In the genomic region with DNA sequence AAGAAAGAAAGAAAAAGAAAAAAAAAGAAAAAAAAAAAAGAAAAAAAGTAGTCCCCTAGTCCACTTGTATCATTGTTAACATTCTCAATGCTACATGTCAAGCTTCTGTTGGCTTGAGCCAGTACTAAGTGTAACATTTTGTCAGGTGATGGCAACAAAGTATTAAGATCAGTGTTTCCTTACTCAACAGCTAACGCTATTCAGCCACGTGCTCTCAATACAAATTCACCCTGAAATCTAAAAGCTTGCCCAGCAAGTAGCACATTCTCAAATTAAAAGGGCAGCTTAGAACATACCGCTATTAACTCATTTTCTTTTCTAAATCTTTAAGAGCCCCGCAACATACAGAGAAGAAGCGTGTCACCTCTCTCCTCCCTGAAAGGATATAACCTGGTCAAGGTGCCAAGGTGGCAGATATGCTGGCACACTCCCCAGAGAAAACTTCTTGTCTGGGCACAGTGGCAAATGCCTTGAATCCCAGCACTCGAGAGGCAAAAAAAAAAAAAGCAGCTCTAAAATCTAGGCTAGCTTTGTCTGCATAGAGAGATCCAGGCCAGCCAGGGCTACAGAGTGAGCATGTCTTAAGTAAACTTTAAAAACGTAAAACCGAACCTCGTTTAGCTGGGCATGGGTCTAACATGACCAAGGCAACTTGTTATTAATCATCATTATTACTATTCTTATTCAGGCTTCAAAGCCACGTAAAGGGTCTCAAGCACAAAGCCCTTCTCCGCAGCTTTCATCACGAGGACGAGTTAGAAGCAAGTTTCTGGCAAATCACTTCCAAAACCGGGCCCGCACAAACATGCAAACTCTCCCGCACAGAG, we compare ENCODE assay signal across 8 mouse cellular contexts. TPM values are rescaled to one million over a fixed set of nuclear protein-coding genes. Genes with fewer than 3 reads are reported as not detected.
DNase-seq lines count a peak whose midpoint lies in the region; ATAC-seq and TF ChIP-seq lines count a peak whose summit lies in the region.

No protein-coding gene starts in this region.

- no peaks in the 10 kb centered on the region for H3K9me3 ChIP-seq in heart, postnatal 0 days (replicated peaks; ENCODE audit: control insufficient read depth, low read length)
- H3K9me3 ChIP-seq in limb, embryonic 12.5 days, result no peaks in the 10 kb centered on the region
- H3K9me3 ChIP-seq in midbrain, embryonic 13.5 days, result no peaks in the 10 kb centered on the region

- no peaks in the 10 kb centered on the region for H3K27me3 ChIP-seq in heart, postnatal 0 days (ENCODE audit: control insufficient read depth, insufficient read depth, low read length)
- no peaks in the 10 kb centered on the region for H3K27me3 ChIP-seq in limb, embryonic 12.5 days
- H3K27me3 ChIP-seq in midbrain, embryonic 13.5 days, result no peaks in the 10 kb centered on the region

- peaks cover 9% of the 10 kb centered on the region for H3K4me1 ChIP-seq in heart, postnatal 0 days (ENCODE audit: control insufficient read depth, insufficient read depth)
- H3K4me1 ChIP-seq in limb, embryonic 12.5 days (replicated peaks), result peaks cover 6% of the 10 kb centered on the region
- H3K4me1 ChIP-seq in midbrain, embryonic 13.5 days (replicated peaks), result peaks cover 14% of the 10 kb centered on the region

- DNase-seq in adrenal gland, postnatal 14 days, result peak; percentile 25
- DNase-seq in adrenal gland, adult 8-10 months, result no peak
- peak; percentile 62 for DNase-seq in brain, adult 2 months (ENCODE audit: low read depth, low spot score)
- no peak for DNase-seq in heart, postnatal 0 days (ENCODE audit: low spot score)
- no peak for DNase-seq in left cerebral cortex, postnatal 14 days (ENCODE audit: low spot score in 2 of 2)

- no peak for TF ChIP-seq EP300 in heart, postnatal 0 days (IDR thresholded peaks at IDR 0.05; ENCODE audit: low read depth)

- WGBS in heart, postnatal 0 days, result under 1% methylated on average over 16 of the region's 16 CpGs
- WGBS in limb, embryonic 12.5 days, result under 1% methylated on average over 16 of the region's 16 CpGs
- under 1% methylated on average over 16 of the region's 16 CpGs for WGBS in midbrain, embryonic 13.5 days

- no peak for TF ChIP-seq CTCF in heart, postnatal 0 days (IDR thresholded peaks at IDR 0.05; ENCODE audit: low read depth)

- H3K36me3 ChIP-seq in heart, postnatal 0 days (replicated peaks; ENCODE audit: control insufficient read depth, insufficient read depth, low read length), result peaks cover 12% of the 10 kb centered on the region
- H3K36me3 ChIP-seq in limb, embryonic 12.5 days, result peaks cover 18% of the 10 kb centered on the region
- H3K36me3 ChIP-seq in midbrain, embryonic 13.5 days, result 0 out of 2 replicates have a peak, but pooled peaks cover 4% of the 10 kb centered on the region

- peak; percentile 39 for ATAC-seq in erythroblast, adult 5-6 weeks (replicated peaks; ENCODE audit: low FRiP score, poor library complexity, severe bottlenecking)
- ATAC-seq in heart, postnatal 0 days (ENCODE audit: insufficient read depth, low read depth), result no peak
- ATAC-seq in limb, embryonic 12.5 days (ENCODE audit: insufficient number of reproducible peaks, insufficient read depth, low FRiP score, low TSS enrichment, low read depth), result no peak
- ATAC-seq in midbrain, embryonic 13.5 days, result peak; percentile 5; the same call in 1 of the 2 replicates

- peak overlapping the region; percentile 87 for H3K4me2 ChIP-seq in heart, postnatal 0 days (ENCODE audit: low read depth, low read length)
- peak overlapping the region; percentile 83 for H3K4me2 ChIP-seq in limb, embryonic 12.5 days
- peak overlapping the region; percentile 60 for H3K4me2 ChIP-seq in midbrain, embryonic 13.5 days (replicated peaks)

- intact Hi-C loops in left cerebral cortex, postnatal 14 days (cut with DNase I), result loop anchor here (5.0 kb wide), 1 partner anchor 78 kb away; no protein-coding TSS in a partner anchor

- H3K4me3 ChIP-seq in heart, postnatal 0 days (ENCODE audit: low read depth, low read length), result peak overlapping the region; percentile 85
- peak overlapping the region; percentile 84 for H3K4me3 ChIP-seq in limb, embryonic 12.5 days (replicated peaks)
- peak overlapping the region; percentile 70 for H3K4me3 ChIP-seq in midbrain, embryonic 13.5 days (replicated peaks)

- peak overlapping the region; percentile 88 for H3K9ac ChIP-seq in heart, postnatal 0 days (replicated peaks; ENCODE audit: low read depth, low read length)
- peak overlapping the region; percentile 90 for H3K9ac ChIP-seq in limb, embryonic 12.5 days (replicated peaks)
- H3K9ac ChIP-seq in midbrain, embryonic 13.5 days (replicated peaks), result peak overlapping the region; percentile 78

- H3K27ac ChIP-seq in heart, postnatal 0 days (ENCODE audit: low read depth), result peak overlapping the region; percentile 91
- H3K27ac ChIP-seq in limb, embryonic 12.5 days, result peak overlapping the region; percentile 99
- H3K27ac ChIP-seq in midbrain, embryonic 13.5 days, result peak overlapping the region; percentile 95

RNA-seq across cellular contexts. Expression of a gene that starts 0.9 kb away (rescaled TPM):
- total RNA-seq in adrenal gland, postnatal 14 days (2021), result 22.5 and 22.9 TPM in 2 replicates
- 10 to 100 TPM; 15.8 to 26.3 (median 20.1) TPM for total RNA-seq in adrenal gland, adult 8-10 months (2022)
- 14.2 and 16.7 TPM in 2 replicates for total RNA-seq in erythroblast, adult 5-6 weeks (2015; ENCODE audit: low replicate concordance)
- 12.1 and 13.4 TPM in 2 replicates for total RNA-seq in erythroblast, adult 5-6 weeks (2017; ENCODE audit: low replicate concordance)
- total RNA-seq in heart, postnatal 0 days (2014; rRNA removed; ENCODE audit: low replicate concordance), result 0.81 and 1.6 TPM in 2 replicates
- 11.3 and 14.8 TPM in 2 replicates for polyA plus RNA-seq in heart, postnatal 0 days (2015; fragmentation: Nextera tagmentation; extraction: Ambion mirVana)
- 56.6 and 60.0 TPM in 2 replicates for polyA plus RNA-seq in limb, embryonic 12.5 days (2016; fragmentation: Nextera tagmentation; extraction: Ambion mirVana)
- 26.2 and 30.0 TPM in 2 replicates for polyA plus RNA-seq in midbrain, embryonic 13.5 days (2015; fragmentation: Nextera tagmentation; extraction: Ambion mirVana)
- total RNA-seq in left cerebral cortex, postnatal 14 days (2021), result 10 to 100 TPM; 11.8 to 14.1 TPM

RNA-seq across cellular contexts. Expression of a gene that starts 7.9 kb away (rescaled TPM):
- total RNA-seq in adrenal gland, postnatal 14 days (2021), result 6.7 and 7.3 TPM in 2 replicates
- 1 to 10 TPM; 6.7 to 7.6 (median 7.0) TPM for total RNA-seq in adrenal gland, adult 8-10 months (2022)
- 0.96 and 1.0 TPM in 2 replicates for total RNA-seq in erythroblast, adult 5-6 weeks (2015; ENCODE audit: low replicate concordance)
- total RNA-seq in erythroblast, adult 5-6 weeks (2017; ENCODE audit: low replicate concordance), result 1.3 and 2.9 TPM in 2 replicates
- 6.7 and 8.4 TPM in 2 replicates for total RNA-seq in heart, postnatal 0 days (2014; rRNA removed; ENCODE audit: low replicate concordance)
- 11.4 and 11.9 TPM in 2 replicates for polyA plus RNA-seq in heart, postnatal 0 days (2015; fragmentation: Nextera tagmentation; extraction: Ambion mirVana)
- polyA plus RNA-seq in limb, embryonic 12.5 days (2016; fragmentation: Nextera tagmentation; extraction: Ambion mirVana), result 11.0 and 12.7 TPM in 2 replicates
- 11.1 and 11.3 TPM in 2 replicates for polyA plus RNA-seq in midbrain, embryonic 13.5 days (2015; fragmentation: Nextera tagmentation; extraction: Ambion mirVana)
- 1 to 10 TPM; 4.4 to 5.5 TPM for total RNA-seq in left cerebral cortex, postnatal 14 days (2021)

RNA-seq across cellular contexts. Expression of a gene that starts 36.7 kb away (rescaled TPM):
- 8.7 and 10.0 TPM in 2 replicates for total RNA-seq in adrenal gland, postnatal 14 days (2021)
- total RNA-seq in adrenal gland, adult 8-10 months (2022), result 10 to 100 TPM in 2 of 4 experiments, 1 to 10 TPM in 2; 8.4 to 12.3 (median 10.8) TPM
- 9.2 and 10.2 TPM in 2 replicates for total RNA-seq in erythroblast, adult 5-6 weeks (2015; ENCODE audit: low replicate concordance)
- 10.5 and 11.4 TPM in 2 replicates for total RNA-seq in erythroblast, adult 5-6 weeks (2017; ENCODE audit: low replicate concordance)
- 12.2 and 18.8 TPM in 2 replicates for total RNA-seq in heart, postnatal 0 days (2014; rRNA removed; ENCODE audit: low replicate concordance)
- polyA plus RNA-seq in heart, postnatal 0 days (2015; fragmentation: Nextera tagmentation; extraction: Ambion mirVana), result 5.5 and 5.8 TPM in 2 replicates
- polyA plus RNA-seq in limb, embryonic 12.5 days (2016; fragmentation: Nextera tagmentation; extraction: Ambion mirVana), result 18.3 and 19.6 TPM in 2 replicates
- polyA plus RNA-seq in midbrain, embryonic 13.5 days (2015; fragmentation: Nextera tagmentation; extraction: Ambion mirVana), result 18.1 TPM in 2 replicates
- total RNA-seq in left cerebral cortex, postnatal 14 days (2021), result 10 to 100 TPM; 38.9 to 40.8 TPM

Comparison
In these comparisons a context has a peak if more than half of its experiments do, and no peak if none do; other contexts are left out.
1. DNase-seq: peak in adrenal gland, postnatal 14 days (single experiment) and brain, adult 2 months (single experiment); none in adrenal gland, adult 8-10 months (single experiment), heart, postnatal 0 days (single experiment) and left cerebral cortex, postnatal 14 days (0 of 2).
2. ATAC-seq: peak in erythroblast, adult 5-6 weeks (single experiment) and midbrain, embryonic 13.5 days (single experiment); none in heart, postnatal 0 days (single experiment) and limb, embryonic 12.5 days (single experiment).
3. Peak in every context shown above with its lines, with median percentiles within 50 percentile points of each other: H3K27ac ChIP-seq, H3K4me2 ChIP-seq, H3K4me3 ChIP-seq and H3K9ac ChIP-seq.